Mouse (Mus musculus) myocyte (in vitro differentiated cells): ENCODE measurements at regions not wholly inside any gene's neighbourhood (a gene's known extent, or its start where the extent isn't known, plus 50 kb on each side); places are given as distances from the start of the nearest gene placed in this dataset.

Experiments used
- E2F4 ChIP-seq: IDR thresholded peaks from one replicate; pipeline ENCODE4 v1.6.1; 2011; ENCODE audit warnings: mild to moderate bottlenecking, control low read depth, moderate library complexity; ENCODE audit not compliant: insufficient read depth
- MAX ChIP-seq: IDR thresholded peaks from one replicate; pipeline ENCODE4 v1.6.1; 2011; ENCODE audit warnings: low read depth, mild to moderate bottlenecking, control low read depth
- MYOD1 ChIP-seq, 3 experiments: IDR thresholded peaks; one replicate each; pipeline ENCODE4 v1.6.1; 2011; ENCODE audit warnings: control low read depth in 2 of 3, low read depth in 2 of 3, mild to moderate bottlenecking in 2 of 3, moderate library complexity in 1 of 3; ENCODE audit not compliant: insufficient read length in 2 of 3, control insufficient read depth in 1 of 3
- POLR2A ChIP-seq: IDR thresholded peaks from one replicate; pipeline ENCODE4 v1.6.1; 2011; ENCODE audit warnings: low read depth, mild to moderate bottlenecking, control low read depth, moderate library complexity; ENCODE audit not compliant: insufficient read length
- POLR2AphosphoS2 ChIP-seq: IDR thresholded peaks from one replicate; pipeline ENCODE4 v1.6.1; 2011; ENCODE audit warnings: low read depth, control low read depth; ENCODE audit not compliant: insufficient read length
- REST ChIP-seq: IDR thresholded peaks from one replicate; pipeline ENCODE4 v1.6.1; 2011; ENCODE audit warnings: mild to moderate bottlenecking, control low read depth, moderate library complexity; ENCODE audit not compliant: insufficient read depth, insufficient read length
- SRF ChIP-seq: IDR thresholded peaks from one replicate; pipeline ENCODE4 v1.6.1; 2011; ENCODE audit warnings: low read depth; ENCODE audit not compliant: control insufficient read depth, insufficient read length
- TCF12 ChIP-seq: IDR thresholded peaks from one replicate; pipeline ENCODE4 v1.6.1; 2011; ENCODE audit warnings: mild to moderate bottlenecking, control low read depth; ENCODE audit not compliant: poor library complexity, insufficient read depth, severe bottlenecking
- TCF3 ChIP-seq: IDR thresholded peaks from one replicate; pipeline ENCODE4 v1.6.1; 2011; ENCODE audit warnings: low read depth, control low read depth; ENCODE audit not compliant: insufficient read length
- USF1 ChIP-seq: IDR thresholded peaks from one replicate; pipeline ENCODE4 v1.6.1; 2011; ENCODE audit warnings: low read depth, mild to moderate bottlenecking, control low read depth, moderate library complexity

GRCm38 (mm10) chr17:44420098-44421070 is 232.0 kb downstream of the Clic5 start:
- TF ChIP-seq POLR2AphosphoS2 (no peak), TCF12 (no peak), USF1 (no peak), TCF3 (no peak), SRF (no peak), POLR2A (no peak), REST (no peak), MAX (no peak), MYOD1 (IDR thresholded peaks at IDR 0.05; ENCODE audit: control insufficient read depth in 1 of 3, insufficient read length in 2 of 3, low read depth in 2 of 3) (no peak), E2F4 (no peak)
